Mouse (Mus musculus) embryonic fibroblast, embryonic 13.5 days (primary cell): ENCODE results near the gene Bsx.

ENCODE experiments used
- CTCF ChIP-seq: IDR thresholded peaks from 2 replicates; pipeline ENCODE4 v1.5.1; 2011; ENCODE audit warnings: mild to moderate bottlenecking, control low read depth, low read length, moderate library complexity, borderline replicate concordance; ENCODE audit not compliant: insufficient read depth
- POLR2A ChIP-seq: IDR thresholded peaks from 2 replicates; pipeline ENCODE4 v1.6.1; 2011; ENCODE audit warnings: low read depth, mild to moderate bottlenecking, control low read depth, low read length, moderate library complexity

- no peak for TF ChIP-seq POLR2A
- TF ChIP-seq CTCF = no peak
These were observed 3.4 kb downstream of the Bsx start for GRCm38 (mm10) chr9:40877146-40877880.
